Mouse (Mus musculus): Measurements from ENCODE around the gene Ccdc159. TPM values are rescaled to one million over a fixed set of nuclear protein-coding genes. Genes with fewer than 3 reads are reported as not detected.

Gene Ccdc159
- total RNA-seq (2022) = under 1 TPM in 1 of 4 experiments, not detected in 3; 0.38 TPM

DNA sequence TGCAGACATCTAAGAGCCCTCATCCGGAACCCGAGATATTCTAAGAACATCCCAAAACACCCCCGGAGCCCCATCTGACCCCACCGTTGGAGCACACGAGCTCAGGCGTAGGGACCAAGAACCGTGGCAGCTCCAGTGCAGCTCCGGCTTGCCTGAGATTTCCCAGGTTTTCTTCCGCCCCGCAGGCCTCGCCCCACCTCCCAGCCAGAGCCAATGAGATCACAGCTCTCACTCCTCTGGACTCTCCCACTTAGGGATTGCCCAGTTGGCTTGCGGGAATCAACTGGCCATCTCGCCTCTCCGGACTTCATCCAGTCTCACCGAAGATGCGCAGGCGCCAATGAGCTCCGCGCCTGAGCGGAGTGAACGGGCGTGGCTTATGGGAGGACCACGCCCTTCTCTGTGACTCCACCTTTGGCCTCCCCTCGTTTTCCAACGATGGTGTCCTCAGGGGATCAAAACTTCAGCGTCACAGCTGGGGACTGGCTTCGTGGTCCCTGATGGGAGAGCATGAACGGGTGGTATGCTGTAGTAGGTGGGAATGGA, at the start of gene Ccdc159, which contains the start of gene Tmem205:
Ccdc159 (plus strand) TSS at position 264 of the 546 bp plus-strand sequence.
Tmem205 (minus strand) TSS at position 349 of the 546 bp plus-strand sequence.
- peak; percentile 85 to 92 for DNase-seq (ENCODE audit: low spot score in 2 of 2)

DNA sequence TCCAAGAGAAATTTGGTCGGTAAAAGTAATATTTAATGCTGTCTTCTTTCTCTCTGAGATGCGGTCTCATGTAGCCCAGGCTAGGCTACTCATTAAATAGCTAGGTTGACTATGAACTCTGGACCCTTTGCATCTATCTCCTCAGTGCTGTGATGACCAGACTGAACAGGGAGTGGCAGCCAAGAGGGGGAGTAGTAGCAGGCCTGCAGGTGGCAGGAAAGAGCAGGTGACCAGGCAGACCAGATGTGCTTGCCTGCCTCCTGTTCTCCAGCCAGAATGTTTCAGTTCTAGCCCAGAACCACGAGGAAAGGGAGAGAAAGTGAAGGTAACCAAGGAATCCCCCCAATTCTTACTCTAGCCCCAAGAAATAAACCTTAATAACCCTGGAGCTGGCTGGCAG, 38.0 kb upstream of the Ccdc159 start:
- DNase-seq (ENCODE audit: low spot score in 2 of 2) = no peak

DNA sequence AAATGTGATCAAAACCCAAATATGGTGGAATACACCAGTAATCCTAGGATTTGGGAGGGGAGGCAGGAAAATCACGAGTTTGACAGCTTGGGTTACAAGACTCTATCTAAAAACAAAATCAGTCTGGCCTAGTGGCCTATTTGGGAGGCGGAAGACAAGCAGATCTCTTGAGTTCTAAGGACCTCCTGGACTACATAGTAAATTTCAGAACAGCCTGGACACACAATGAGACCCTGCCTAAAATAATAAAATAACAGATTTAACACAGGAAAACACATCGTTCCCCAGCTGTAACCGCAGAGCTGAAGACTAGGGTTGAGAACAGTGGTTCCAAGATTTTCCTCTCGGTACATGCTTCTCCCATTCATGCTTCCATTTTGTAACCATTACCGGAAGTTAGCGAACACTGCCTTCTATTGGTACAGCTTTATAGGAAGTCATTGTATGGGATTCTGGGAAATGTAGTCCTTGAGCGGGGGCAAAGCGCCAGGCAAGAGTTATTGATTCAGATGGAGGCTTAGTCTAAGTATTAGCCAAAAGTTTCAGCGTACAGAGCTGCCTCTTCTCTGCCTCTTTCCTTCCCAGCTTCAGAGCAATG, 25.9 kb upstream of the Ccdc159 start:
- peak; percentile 20 to 52 for DNase-seq (ENCODE audit: low spot score in 2 of 2)

DNA sequence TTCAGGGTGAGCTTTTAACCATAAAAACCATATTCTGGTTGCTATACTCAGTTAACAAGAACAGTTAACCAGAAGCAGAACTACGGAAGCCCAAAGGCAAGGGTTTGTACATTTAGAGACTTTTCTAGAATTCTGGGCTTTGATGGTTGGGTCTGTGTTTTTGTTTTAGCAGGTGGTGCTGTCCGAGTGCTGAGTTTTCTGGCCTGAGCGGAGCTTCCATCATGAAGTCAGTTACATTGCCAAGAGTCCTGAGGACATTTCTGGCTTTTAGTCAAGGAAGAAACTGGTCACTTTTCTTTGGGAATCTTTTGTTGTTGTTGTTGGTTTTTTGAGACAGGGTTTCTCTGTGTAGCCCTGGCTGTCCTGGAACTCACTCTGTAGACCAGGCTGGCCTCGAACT, 23.2 kb upstream of the Ccdc159 start:
- DNase-seq (ENCODE audit: low spot score in 2 of 2) = no peak

DNA sequence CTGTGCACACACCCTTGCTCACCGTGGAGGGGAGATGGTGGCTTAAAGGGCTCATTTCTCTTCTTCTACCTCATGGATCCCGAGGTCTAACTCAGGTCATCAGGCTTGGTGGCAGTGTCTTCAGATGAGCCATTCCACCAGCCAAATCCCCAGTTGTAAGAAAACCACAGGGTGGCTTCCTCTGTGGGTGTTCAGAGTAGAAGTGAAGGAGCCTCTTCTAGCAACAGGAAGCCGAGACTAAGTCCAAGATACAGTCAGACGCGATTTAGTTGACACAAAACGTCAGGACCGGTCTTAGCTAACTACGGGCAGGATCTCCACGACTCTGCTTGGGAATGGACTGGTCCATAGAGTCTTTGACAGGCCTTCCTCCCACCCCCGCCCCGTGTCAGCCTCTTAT, 19.1 kb upstream of the Ccdc159 start:
- DNase-seq (ENCODE audit: low spot score in 2 of 2) = no peak

DNA sequence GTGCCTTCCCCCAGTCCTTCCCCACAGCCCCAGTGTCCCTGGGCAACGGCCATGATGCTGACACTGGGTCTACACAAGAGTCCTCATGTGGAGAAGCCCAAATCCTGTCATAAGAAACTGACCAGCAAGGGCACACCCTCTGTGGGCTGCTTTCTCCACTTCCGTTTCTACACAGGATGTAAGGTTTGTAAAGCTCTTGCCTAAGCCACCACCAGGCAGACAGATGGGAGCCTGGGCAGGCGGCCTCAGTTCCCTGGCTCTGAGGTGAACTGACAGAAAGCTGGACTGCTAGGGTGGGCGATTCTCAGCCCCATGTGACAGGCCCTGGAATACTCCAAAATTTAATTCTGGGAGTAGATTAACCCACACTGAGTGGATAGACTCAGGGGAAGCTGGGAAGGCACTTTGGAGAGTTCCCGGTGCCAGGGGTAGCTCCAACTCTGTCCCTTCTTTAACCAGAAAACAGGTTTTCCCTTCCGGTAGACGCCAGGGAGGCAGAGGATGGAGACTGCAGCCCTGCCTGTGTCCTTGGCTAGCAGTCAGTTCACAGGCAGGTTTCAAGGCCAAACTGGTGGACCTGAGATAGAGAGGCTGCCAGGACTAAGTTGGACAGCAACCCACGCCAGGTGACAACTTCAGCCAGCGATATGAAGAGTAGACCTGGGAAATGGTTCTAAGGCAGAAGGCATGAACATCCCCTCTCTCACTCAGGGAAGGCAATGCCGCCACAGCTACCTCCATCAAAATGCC, 17.6 kb upstream of the Ccdc159 start:
- DNase-seq (ENCODE audit: low spot score in 2 of 2) = no peak

DNA sequence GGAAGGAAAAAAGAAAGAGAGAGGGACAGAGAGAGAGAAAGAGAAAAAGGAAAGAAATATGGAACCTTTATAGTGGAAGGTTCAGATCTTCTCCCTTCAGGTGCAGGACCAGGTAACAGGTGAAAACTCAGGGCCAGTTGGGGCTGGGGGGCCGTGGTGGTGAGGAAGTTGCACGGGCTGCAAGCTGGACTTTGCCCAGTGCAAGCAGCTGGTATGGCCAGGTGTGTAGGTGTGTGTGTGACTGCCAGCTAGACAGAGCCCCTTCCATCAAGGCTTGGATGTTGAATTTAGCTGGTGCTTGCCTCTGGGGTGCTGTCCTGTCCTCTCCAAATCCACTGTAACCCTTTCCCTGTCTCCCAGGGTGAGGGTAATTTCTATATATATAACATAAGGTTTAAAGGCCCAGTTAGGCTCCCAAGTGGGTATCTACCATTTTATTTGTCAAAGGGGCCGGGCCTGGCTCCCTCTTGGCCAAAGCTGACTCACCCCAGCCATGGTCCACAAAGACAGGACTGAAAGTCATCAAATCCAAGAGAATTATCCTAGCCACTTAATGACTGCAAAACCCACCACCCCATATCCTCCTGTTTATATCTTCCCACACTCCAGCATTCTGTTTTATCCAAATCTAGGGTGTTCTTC, 10.3 kb upstream of the Ccdc159 start:
- no peak for DNase-seq (ENCODE audit: low spot score in 2 of 2)

DNA sequence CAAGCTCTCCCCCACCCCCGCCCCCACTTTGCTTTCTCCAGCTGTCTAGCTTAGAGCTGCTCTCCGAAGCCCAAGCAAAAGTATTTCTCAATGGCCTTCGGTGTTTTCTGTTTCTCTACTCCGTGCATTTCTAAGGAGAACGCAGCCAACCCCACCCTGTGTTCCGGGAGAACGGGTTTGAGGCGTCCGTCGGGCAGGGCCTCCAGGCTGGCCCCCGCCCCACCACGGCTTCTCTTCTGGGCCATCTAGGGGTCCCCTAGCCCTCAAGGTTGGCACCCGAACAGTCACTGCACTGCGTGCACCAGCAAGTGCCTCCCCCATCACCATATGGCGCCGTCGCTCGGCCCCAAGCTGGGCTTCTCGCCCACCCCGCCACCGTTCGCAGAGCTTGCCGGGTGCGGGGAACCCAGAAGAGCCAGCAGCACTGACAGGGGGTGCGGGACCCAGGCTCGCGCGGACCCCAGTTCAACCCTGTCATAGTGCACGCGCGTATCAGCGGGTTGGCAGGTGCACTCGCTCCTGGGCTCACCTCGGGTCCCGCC, 9.7 kb upstream of the Ccdc159 start:
- peak in 1 of 2 experiments; percentile 10 for DNase-seq (ENCODE audit: low spot score in 2 of 2)

DNA sequence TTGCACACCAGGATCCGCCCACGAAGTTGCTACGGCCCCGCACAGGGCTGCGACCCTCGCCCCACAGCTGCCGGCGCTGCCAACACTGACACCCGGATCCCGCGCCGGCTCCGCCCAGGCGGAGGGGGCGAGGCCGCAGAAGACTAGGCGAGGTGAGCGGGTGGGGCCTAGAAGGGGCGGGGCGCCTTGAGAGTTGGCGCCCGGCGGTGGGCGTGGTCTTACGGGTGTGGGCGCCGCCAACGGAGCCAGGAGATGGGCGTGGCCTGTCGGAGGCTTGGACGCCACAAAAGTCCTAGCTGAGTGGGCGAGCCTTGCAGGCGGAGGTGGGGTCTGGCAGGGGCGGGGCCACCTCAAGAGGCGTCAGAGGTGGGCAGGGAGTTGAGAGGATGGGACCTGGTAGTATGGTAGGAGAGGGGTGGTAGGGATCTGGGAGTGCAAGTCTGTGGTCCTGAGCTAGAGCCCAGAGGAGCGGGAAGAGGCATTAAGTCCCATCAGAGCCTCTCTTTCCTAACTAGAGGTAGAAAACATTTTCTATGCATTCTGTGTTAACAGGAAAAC, 9.2 kb upstream of the Ccdc159 start, which contains the start of gene Rab3d:
Rab3d (minus strand) TSS at position 158 of the 558 bp plus-strand sequence.
- DNase-seq (ENCODE audit: low spot score in 2 of 2) = peak; percentile 89 to 95

DNA sequence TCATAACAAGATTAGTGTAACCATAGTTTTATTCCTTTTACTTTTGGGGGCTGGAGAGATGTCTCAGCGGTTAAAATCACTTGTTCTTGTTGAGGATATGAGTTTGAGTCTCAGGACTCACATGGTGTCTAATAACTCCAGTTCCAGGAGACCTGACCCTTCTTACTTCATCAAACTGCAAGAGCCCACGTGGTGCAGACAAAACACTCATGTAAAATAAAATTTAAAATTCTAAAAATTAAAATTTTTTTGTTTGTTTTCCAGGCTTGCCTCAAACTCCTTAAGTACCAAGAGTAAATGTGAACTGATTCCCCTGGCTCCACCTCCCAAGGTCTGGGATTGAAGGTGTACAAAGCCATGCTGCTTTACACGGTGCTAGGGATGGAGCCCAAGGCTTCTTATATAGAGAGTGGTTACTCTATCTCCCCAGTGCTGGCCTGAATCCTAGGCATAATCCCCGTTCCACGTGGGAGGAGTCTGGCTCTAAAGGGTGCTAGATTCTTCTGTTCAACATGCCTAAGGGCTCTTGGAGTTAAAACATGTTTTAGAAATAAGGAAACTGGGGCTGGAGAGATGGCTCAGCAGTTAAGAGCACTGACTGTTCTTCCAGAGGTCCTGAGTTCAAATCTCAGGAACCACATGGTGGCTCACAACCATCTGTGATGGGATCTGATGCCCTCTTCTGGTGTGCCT, 8.4 kb upstream of the Ccdc159 start:
- DNase-seq (ENCODE audit: low spot score in 2 of 2) = no peak

DNA sequence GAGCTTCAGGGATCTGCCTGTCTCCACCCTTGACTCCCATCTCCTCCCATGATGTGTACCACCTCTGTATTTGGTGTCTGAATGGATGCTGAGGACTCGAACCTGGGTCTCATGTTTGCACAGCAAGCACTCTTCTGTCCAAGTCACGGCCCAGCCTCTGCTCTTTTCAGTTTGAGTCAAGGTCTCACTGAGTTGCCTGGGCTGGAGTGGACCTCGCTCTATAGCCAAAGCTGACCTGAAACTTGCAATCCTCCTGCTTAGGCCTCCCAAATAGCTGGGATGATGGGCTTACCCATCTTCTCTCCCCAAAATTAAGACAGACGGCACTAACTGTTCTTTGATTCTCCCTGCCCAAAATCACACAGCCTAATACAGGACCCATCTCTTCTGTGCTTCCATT, 4.2 kb upstream of the Ccdc159 start:
- DNase-seq (ENCODE audit: low spot score in 2 of 2) = no peak

DNA sequence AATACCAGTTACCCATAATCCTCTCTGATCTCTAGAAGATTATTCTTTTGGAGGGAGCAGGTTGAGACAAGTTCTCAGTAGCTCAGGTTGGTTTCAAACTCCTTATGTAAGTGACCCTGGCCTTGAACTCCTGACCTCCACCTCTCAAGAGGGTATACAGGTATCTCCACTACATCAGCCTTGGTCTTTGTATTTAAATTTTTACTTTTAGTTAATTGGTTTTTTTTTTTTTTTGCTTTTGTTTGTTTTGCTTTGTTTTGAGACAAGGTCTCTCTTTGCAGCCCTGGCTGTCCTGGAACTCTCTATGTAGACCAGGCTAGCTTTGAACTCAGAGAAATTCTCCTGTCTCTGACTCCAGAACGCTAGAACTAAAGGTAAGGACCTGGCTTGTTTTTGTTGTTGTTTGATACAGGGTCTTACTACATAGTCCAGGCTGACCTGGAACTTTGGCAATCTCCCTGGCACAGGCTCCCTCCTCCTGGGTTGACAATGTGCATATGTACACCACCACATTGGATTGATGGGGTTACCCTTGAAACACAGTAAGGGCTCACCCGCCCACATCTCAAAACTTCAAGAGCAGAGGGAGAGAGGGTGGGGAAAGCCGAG, 3.7 kb upstream of the Ccdc159 start:
- no peak for DNase-seq (ENCODE audit: low spot score in 2 of 2)

DNA sequence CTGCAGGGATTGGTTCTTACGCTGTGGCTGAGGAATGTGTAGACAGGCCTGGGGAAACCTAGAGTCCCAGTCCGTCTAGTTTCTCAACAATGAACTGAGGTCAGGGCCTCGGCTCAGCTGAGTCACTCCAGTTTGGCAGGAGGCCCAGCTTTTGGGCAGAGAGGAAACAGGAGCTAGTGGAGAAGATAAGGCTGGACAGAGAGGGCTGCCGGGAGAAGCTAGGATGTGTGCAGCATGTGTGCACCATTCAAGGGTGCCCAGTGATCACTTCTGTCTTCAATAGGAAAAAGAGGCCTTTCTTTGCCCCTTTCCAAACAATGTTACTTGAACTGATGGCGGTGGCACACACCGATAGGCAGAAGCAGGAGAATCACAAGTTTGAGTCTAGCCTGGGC, 3.2 kb upstream of the Ccdc159 start:
- DNase-seq (ENCODE audit: low spot score in 2 of 2) = peak; percentile 63 to 81

DNA sequence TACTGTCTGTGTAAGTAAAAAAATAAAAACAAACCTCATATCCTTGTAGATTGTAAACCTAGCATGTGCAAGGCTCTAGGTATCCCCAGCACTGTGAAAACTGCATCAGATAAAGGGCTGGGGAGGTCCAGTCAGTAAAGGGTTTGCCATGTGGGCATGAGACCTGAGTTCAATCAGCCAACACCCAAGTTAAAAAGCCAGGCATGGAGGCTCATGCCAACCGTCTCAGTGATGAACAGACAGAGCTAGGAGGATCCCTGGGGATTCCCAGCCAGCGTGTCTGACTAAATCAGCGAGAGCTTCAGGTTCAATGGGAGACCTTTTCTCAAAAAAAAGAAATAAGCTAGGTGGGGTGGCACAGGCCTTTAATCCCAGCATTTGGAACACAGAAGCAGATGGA, 2.2 kb upstream of the Ccdc159 start:
- DNase-seq (ENCODE audit: low spot score in 2 of 2) = no peak

DNA sequence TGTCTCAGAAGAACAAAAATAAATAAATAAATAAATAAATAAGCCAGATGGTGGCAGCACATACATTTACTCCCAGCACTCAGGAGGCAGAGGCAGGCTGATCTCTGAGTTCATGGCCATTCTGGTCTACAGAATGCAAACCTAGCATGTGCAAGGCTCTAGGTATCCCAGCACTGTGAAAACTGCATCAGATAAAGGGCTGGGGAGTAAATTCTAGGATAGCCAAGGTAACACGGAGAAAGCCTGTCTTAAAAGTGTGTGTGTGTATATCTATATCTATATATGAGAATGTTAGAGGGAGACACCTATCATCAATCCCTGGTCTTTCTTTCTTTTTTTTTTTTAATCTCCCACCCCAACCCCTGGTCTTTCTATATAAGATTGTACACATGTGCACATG, 1.8 kb upstream of the Ccdc159 start:
- DNase-seq (ENCODE audit: low spot score in 2 of 2) = no peak

DNA sequence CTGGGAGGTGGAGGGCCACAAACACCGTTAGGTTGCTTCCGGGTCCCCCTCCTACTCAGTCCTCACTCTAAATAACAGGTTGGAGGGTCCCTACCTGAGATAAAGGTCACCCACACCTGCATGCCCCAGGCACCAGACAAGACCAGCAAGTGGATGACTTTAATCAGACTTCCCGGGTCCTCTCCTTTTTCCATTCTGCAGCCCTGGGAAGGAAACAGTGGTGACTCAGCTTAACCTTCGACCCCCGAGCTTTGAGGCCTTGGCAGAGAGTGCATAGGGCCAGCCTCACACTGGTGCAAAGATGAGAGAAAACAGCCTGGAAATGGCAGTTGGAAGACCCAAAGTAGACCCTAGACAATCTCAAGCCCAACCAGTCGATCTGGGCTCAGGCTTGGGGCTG, 1.1 kb upstream of the Ccdc159 start:
- DNase-seq (ENCODE audit: low spot score in 2 of 2) = no peak

DNA sequence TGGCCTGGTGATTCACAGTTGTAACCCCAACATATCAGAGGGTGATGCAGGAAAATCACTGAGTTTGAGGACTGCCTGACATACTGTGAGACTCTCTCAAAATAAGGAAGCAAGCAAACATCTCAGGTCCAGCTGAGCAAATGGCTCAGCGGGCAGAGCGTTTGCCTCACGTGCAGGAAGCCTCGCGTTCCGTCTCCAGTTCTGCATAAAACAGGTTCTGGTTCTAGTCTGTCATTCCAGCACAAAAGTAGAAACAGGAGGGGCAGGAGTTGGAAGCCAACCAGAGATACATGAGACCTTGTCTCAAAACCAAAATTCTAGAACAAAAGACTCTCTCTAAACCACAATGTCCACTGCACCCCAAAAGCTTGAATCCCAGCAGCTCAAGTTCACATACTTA, 487 bp upstream of the Ccdc159 start:
- DNase-seq (ENCODE audit: low spot score in 2 of 2) = no peak

DNA sequence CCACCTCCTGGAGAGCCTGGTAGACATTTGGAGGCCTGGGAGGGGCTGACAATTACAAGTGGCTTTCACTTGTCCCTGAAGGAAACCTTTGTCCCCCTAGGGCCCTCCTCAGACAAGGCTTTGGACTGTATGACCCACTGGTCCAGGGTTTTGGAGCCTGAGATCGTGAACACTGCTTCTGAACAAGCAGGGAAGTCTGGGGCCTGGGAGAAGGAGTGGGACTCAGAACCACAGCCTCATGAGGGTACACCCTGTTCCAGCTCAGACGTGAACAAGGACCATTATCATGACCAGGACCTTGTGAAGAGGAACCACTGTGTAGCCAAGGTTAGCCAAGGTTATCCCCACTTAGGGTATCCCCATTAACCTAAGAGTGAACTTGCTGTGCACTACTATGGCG, 1.9 kb downstream of the Ccdc159 start:
- no peak for DNase-seq (ENCODE audit: low spot score in 2 of 2)

DNA sequence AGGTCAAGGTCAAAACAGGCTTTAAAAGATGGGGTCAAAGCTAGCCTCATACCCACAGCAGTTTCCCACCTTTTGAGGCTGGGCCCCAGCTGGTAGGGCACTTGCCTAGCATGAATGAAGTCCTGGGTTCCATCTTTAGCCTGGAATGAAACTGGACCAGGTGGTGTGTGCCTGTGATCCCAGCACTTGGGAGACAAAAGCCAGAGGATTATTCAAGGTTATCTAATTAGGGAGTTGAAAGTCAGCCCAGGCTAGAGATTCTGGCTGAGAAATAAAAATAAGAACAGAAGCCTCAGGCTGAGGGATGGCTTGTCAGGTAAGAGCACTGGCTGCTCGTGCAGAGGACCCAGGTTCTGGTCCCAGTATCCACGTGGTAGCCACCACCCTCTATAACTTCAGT, 4.7 kb downstream of the Ccdc159 start:
- DNase-seq (ENCODE audit: low spot score in 2 of 2) = no peak

DNA sequence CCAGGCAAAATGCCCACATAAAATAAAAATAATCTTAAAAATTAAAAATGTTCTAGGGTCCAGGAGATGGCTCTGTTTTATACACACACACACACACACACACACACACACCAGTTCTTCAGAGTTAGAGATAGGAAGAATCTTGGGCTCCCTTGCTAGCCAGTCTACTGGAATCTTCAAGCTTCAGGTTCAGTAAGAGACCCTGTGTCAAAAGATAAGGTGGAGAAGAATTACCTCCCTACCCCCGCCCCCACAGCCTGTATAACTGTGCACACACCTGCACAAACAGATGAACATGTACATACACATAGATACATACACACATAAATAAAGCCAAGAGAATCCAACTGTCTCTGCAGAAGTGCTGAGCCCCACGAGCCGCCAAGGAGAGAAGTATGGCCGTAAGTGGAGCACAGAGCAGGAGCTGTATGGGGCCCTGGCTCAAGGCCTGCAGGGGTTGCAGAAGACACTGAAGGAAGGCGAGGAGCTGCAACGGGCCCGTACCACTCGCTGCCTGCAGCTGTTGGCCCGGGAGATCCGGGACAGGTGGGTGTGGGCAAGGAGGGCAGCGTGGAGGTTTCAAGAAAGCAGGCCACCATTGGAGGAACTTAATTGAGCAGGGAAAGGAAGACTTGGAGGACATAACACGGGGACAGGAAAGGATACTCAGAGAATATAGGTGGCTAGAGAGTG, 5.3 kb downstream of the Ccdc159 start:
- DNase-seq (ENCODE audit: low spot score in 2 of 2) = no peak
